Mouse (Mus musculus) limb, embryonic 11.5 days (tissue): Measurements from ENCODE around the gene Hs6st1. TPM values are rescaled to one million over a fixed set of nuclear protein-coding genes. Genes with fewer than 3 reads are reported as not detected.

Experiments used
- ATAC-seq: fragments of 200-750 bp; cut with Nextera tagmentation; 2 replicates; pipeline ENCODE4 v1.8.0; 2017; ENCODE audit warnings: low read depth; ENCODE audit not compliant: insufficient number of reproducible peaks, low FRiP score, low TSS enrichment
- DNase-seq: peaks from one replicate; pipeline ENCODE4 v3.0.0-alpha.2; 2015; ENCODE audit warnings: low spot score
- H3K27ac ChIP-seq: fragments of 300-500 bp; sonication (generic); replicated peaks from 2 replicates; pipeline ENCODE4 v1.5.1; 2014; ENCODE audit warnings: low read depth, mild to moderate bottlenecking, low read length
- H3K27me3 ChIP-seq: fragments of 300-500 bp; sonication (generic); 2 replicates; pipeline ENCODE4 v1.6.1; 2014; ENCODE audit warnings: mild to moderate bottlenecking, low read length, mixed read lengths; ENCODE audit not compliant: control insufficient read depth, insufficient read depth
- H3K36me3 ChIP-seq: fragments of 300-500 bp; sonication (generic); 2 replicates; pipeline ENCODE4 v1.6.1; 2014; ENCODE audit warnings: mild to moderate bottlenecking, low read length, moderate library complexity, mixed read lengths; ENCODE audit not compliant: control insufficient read depth, insufficient read depth
- H3K4me1 ChIP-seq: fragments of 300-500 bp; sonication (generic); 2 replicates; pipeline ENCODE4 v1.6.1; 2014; ENCODE audit warnings: low read length, mixed read lengths; ENCODE audit not compliant: control insufficient read depth, insufficient read depth
- H3K4me2 ChIP-seq: fragments of 300-500 bp; sonication (generic); 2 replicates; pipeline ENCODE4 v1.6.1; 2014; ENCODE audit warnings: low read depth, mild to moderate bottlenecking, moderate library complexity; ENCODE audit not compliant: severe bottlenecking
- H3K4me3 ChIP-seq: fragments of 300-500 bp; sonication (generic); 2 replicates; pipeline ENCODE4 v1.5.1; 2014; ENCODE audit warnings: low read depth, low read length
- H3K9ac ChIP-seq: fragments of 300-500 bp; sonication (generic); 2 replicates; pipeline ENCODE4 v1.6.1; 2014; ENCODE audit warnings: mild to moderate bottlenecking, low read length
- H3K9me3 ChIP-seq: fragments of 300-500 bp; sonication (generic); 2 replicates; pipeline ENCODE4 v1.6.1; 2016; ENCODE audit warnings: low read length; ENCODE audit not compliant: control insufficient read depth
- WGBS: fragments of 180-500 bp; shearing (Covaris S2); extraction: QIAGEN DNeasy Blood & Tissue Kit; methylation state at CpG from one replicate; pipeline ENCODE4 v1.1.7; 2014; 5-methylcytosine and 5-hydroxymethylcytosine counted together
- polyA plus RNA-seq: library from polyadenylated mRNA; unstranded; fragments of >200 nt; fragmentation: Nextera tagmentation; extraction: Ambion mirVana; gene quantifications from 2 replicates; pipeline ENCODE4 v1.2.1, GENCODE M21; 2014

Gene Hs6st1
- polyA plus RNA-seq, 1 experiment from 2014 or later: 8.4 TPM

DNA sequence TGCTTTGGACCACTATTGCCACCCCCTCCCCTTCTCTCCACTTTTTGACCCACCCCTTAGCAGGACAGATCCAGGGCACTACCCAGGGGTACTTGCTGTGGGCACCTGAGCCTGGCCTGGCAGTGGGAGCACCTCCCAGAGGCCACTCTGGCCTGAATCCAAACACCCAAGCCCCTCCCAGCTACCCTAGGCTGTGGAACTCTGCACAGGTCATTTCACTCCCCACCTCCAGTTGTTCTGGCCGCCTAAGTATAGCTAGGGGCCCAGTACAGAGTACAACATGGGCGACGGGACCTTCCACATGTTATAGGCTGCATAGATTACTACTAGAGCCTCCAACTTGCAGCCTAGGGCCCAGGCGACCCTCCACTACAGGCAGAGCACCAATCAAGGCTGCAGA lies 999 bp upstream of the Hs6st1 start:
- H3K27me3 ChIP-seq: 0 out of 2 replicates have a peak, but pooled peaks cover 3% of the 10 kb centered on the region
- 68% methylated on average over 4 of the region's 4 CpGs for WGBS
- H3K9me3 ChIP-seq: no peaks in the 10 kb centered on the region
- H3K4me2 ChIP-seq: no peak overlapping the region
- ATAC-seq (no peak), DNase-seq (no peak)
- no peak overlapping the region for H3K4me3 ChIP-seq
- H3K9ac ChIP-seq: no peak overlapping the region
- H3K36me3 ChIP-seq: no peaks in the 10 kb centered on the region
- peaks cover 29% of the 10 kb centered on the region for H3K4me1 ChIP-seq
- H3K27ac ChIP-seq: no peak overlapping the region

DNA sequence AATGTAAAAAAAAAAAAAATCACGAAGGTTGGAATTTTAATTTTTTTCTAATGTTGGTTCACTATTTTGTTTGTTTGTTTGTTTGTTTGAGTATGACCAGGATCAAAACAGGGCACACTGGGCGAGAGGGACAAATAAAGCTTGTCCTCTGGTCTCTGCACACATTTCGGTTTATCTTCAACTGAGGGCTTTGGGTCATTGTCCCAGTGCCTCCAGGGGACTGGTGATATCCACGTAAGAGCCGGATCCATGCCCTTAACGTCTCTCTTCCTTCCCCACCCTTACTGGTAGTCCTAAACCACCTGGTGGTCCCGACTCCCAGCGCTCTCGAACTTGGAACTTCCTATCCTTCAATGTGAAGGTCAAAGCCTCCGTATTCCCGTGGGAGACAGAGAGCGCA lies 589 bp upstream of the Hs6st1 start:
- H3K36me3 ChIP-seq: no peaks in the 10 kb centered on the region
- no peak for ATAC-seq
- H3K4me2 ChIP-seq: peak overlapping the region; percentile 96
- 0 out of 2 replicates have a peak, but pooled peaks cover 3% of the 10 kb centered on the region for H3K27me3 ChIP-seq
- H3K4me3 ChIP-seq: peak overlapping the region; percentile 73
- 25% methylated on average over 12 of the region's 12 CpGs for WGBS
- 0 out of 2 replicates have a peak overlapping the region, but pooled peaks have one; percentile 4 for H3K9ac ChIP-seq
- H3K4me1 ChIP-seq: peaks cover 29% of the 10 kb centered on the region
- H3K9me3 ChIP-seq: no peaks in the 10 kb centered on the region
- DNase-seq: no peak
- no peak overlapping the region for H3K27ac ChIP-seq

DNA sequence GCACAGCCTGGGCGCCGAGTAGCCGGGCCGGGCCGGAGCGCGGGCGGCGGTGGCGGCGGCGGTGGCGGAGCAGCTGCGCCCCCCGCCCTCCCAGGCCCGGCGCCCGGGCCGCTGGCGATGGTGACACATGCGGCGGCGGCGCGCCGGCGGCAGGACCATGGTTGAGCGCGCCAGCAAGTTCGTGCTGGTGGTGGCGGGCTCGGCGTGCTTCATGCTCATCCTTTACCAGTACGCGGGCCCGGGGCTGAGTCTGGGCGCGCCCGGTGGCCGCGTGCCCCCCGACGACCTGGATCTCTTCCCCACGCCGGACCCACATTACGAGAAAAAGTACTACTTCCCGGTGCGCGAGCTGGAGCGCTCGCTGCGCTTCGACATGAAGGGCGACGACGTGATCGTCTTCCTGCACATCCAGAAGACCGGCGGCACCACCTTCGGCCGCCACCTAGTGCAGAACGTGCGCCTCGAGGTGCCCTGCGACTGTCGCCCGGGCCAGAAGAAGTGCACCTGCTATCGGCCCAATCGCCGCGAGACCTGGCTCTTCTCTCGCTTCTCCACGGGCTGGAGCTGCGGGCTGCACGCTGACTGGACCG lies 426 bp downstream of the Hs6st1 start:
- DNase-seq (peak; percentile 57), ATAC-seq (peak; percentile 46)
- Histone ChIP-seq H3K27ac (no peak overlapping the region), H3K36me3 (no peaks in the 10 kb centered on the region), H3K27me3 (0 out of 2 replicates have a peak, but pooled peaks cover 3% of the 10 kb centered on the region), H3K4me3 (peak overlapping the region; percentile 73), H3K4me1 (peaks cover 29% of the 10 kb centered on the region), H3K9ac (peak overlapping the region; percentile 70), H3K4me2 (peak overlapping the region; percentile 96), H3K9me3 (no peaks in the 10 kb centered on the region)
- under 1% methylated on average over 72 of the region's 76 CpGs for WGBS

DNA sequence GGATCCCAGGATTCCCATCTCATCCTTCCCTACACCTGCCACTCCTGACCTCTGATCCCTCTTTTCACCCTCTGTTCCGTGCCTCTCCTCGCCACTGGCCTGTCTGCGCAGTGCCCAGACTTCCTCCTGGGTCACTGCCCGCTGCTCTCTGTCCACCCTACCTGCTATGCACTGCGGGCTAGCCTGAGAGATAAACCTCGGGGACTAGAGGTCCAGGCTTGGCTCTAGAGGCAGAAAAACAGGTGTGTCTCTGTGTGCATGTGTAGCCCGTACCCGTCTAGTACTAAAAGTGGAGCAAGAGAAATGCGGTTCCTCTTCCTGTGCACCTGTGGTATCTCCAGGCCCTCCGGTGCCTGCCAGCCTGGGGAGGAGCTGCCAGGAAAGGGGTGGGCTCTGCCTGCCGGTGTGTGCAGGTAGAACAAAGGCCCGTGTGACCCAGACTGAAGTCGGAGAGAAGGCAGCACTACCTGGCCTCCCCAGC lies 1.1 kb downstream of the Hs6st1 start:
- Histone ChIP-seq H3K4me1 (peaks cover 31% of the 10 kb centered on the region), H3K9ac (peak overlapping the region; percentile 70), H3K36me3 (no peaks in the 10 kb centered on the region), H3K4me2 (peak overlapping the region; percentile 96), H3K4me3 (peak overlapping the region; percentile 73), H3K27me3 (0 out of 2 replicates have a peak, but pooled peaks cover 3% of the 10 kb centered on the region), H3K9me3 (no peaks in the 10 kb centered on the region), H3K27ac (no peak overlapping the region)
- no peak for ATAC-seq
- DNase-seq: no peak
- WGBS: 3% methylated on average over 13 of the region's 13 CpGs

DNA sequence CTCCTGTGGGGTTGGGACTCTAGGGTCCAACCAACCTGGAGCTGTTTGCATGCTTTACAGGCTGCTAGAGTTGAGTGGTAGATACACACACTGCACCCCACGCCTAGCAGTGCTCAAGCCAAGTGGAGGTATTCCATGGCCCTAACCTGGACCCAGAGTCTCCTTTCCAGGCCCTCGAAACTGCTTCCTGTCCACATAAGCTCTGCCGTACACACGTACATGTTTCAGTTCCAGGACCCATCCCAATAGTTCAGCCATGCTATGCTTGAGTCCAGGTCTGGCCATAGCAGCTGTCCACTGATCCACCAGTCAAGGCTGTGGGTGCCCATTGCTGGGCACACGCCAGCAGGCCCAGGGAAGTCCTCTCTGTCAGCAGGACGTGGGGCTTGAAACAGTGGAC lies 2.0 kb downstream of the Hs6st1 start:
- Histone ChIP-seq H3K4me1 (peaks cover 31% of the 10 kb centered on the region), H3K9me3 (no peaks in the 10 kb centered on the region), H3K36me3 (no peaks in the 10 kb centered on the region), H3K27me3 (0 out of 2 replicates have a peak, but pooled peaks cover 3% of the 10 kb centered on the region), H3K4me2 (peak overlapping the region; percentile 96), H3K27ac (no peak overlapping the region), H3K9ac (no peak overlapping the region), H3K4me3 (peak overlapping the region; percentile 73)
- DNase-seq: no peak
- no peak for ATAC-seq
- WGBS: 86% methylated on average over 6 of the region's 6 CpGs

DNA sequence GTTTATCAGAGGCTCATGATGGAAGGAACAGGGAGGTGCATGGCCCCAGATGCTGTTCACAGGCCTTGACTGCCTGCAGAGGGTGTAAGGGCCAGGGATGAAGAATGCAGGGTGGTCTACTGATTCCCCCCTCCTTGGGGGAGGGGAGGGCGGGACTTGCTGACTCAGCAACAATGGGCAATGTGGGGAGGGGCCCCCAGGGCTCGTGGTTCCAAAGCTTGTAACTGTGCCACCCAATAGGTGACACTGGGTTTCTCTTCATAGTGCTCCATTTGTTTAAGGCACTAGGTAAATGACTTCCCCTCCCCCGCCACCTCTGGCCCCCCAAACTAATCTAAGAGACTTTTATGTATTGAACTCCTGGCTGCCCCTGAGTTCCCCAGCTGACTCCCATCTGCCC lies 2.5 kb downstream of the Hs6st1 start:
- Histone ChIP-seq H3K9ac (no peak overlapping the region), H3K9me3 (no peaks in the 10 kb centered on the region), H3K4me1 (peaks cover 28% of the 10 kb centered on the region), H3K27ac (no peak overlapping the region), H3K27me3 (0 out of 2 replicates have a peak, but pooled peaks cover 3% of the 10 kb centered on the region), H3K4me2 (peak overlapping the region; percentile 96), H3K36me3 (no peaks in the 10 kb centered on the region), H3K4me3 (peak overlapping the region; percentile 73; the same call in 1 of the 2 replicates)
- DNase-seq (no peak), ATAC-seq (no peak)
- 59% methylated on average over 3 of the region's 3 CpGs for WGBS

DNA sequence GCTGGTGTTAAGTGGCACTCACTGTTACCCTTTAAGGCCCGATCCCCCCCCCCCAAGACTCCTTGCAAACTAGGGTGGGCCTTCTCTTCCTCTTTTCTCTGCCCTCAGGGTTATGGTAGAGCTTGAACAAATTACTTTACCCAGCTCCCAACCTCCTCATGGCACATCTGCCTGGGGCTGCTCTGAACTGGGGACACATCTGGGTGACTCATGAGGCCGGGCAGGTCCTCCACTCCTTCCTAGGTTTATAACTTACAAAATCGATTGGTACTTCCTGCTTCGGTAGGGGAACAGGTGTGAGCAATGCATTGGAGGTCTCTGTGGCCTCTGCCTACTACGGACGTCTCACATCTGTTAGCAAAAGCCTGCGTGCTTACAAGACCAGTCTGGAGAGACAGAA lies 3.0 kb downstream of the Hs6st1 start:
- no peaks in the 10 kb centered on the region for H3K36me3 ChIP-seq
- H3K9me3 ChIP-seq: no peaks in the 10 kb centered on the region
- peaks cover 28% of the 10 kb centered on the region for H3K4me1 ChIP-seq
- 73% methylated on average over 7 of the region's 7 CpGs for WGBS
- no peak for ATAC-seq
- H3K27me3 ChIP-seq: 0 out of 2 replicates have a peak, but pooled peaks cover 3% of the 10 kb centered on the region
- no peak overlapping the region for H3K4me3 ChIP-seq
- no peak for DNase-seq
- no peak overlapping the region for H3K27ac ChIP-seq
- H3K9ac ChIP-seq: no peak overlapping the region
- no peak overlapping the region for H3K4me2 ChIP-seq

DNA sequence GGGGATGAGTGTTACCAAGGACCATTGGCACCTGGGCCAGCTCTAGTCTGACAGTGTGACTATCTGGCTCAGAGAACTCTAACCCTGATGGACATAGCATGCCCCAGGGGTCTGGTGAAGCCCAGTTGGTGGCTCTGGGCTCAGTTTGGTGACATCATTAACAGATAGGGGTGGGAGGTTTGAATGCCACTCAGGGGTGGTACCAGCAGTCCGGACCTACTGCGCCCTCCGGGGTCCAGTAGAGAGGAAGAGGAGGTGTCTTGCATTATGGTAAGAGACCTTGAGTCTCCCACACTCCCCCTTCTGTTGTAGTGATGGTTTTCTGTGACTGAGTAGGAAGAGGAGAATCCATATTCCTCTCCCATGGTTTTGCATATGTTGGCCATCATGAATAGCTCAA lies 3.4 kb downstream of the Hs6st1 start:
- no peaks in the 10 kb centered on the region for H3K36me3 ChIP-seq
- H3K4me2 ChIP-seq: no peak overlapping the region
- no peak overlapping the region for H3K27ac ChIP-seq
- ATAC-seq: no peak
- 81% methylated on average over 3 of the region's 3 CpGs for WGBS
- no peaks in the 10 kb centered on the region for H3K9me3 ChIP-seq
- DNase-seq: no peak
- H3K4me3 ChIP-seq: no peak overlapping the region
- peaks cover 28% of the 10 kb centered on the region for H3K4me1 ChIP-seq
- no peak overlapping the region for H3K9ac ChIP-seq
- 0 out of 2 replicates have a peak, but pooled peaks cover 3% of the 10 kb centered on the region for H3K27me3 ChIP-seq
